Mouse (Mus musculus): ENCODE measurements around the gene Tgfbr3.

Gene Tgfbr3

GRCm38 (mm10) chr5:107210040-107210439, 79.4 kb downstream of the Tgfbr3 start:
- ATAC-seq (ENCODE audit: low TSS enrichment) = no peak

- no peak for ATAC-seq (ENCODE audit: low TSS enrichment)
Measured at GRCm38 (mm10) chr5:107207911-107208310, 81.5 kb downstream of the Tgfbr3 start.

GRCm38 (mm10) chr5:107204306-107204705, 85.1 kb downstream of the Tgfbr3 start:
- no peak for ATAC-seq (ENCODE audit: low TSS enrichment)

- ATAC-seq (ENCODE audit: low TSS enrichment) = no peak
Measured at GRCm38 (mm10) chr5:107202801-107203559, 86.4 kb downstream of the Tgfbr3 start.

- ATAC-seq (ENCODE audit: low TSS enrichment) = no peak
Measured at GRCm38 (mm10) chr5:107201509-107202182, 87.8 kb downstream of the Tgfbr3 start.

GRCm38 (mm10) chr5:107200853-107201341, 88.5 kb downstream of the Tgfbr3 start:
- ATAC-seq (ENCODE audit: low TSS enrichment) = no peak

- peak; percentile 90 for ATAC-seq (ENCODE audit: low TSS enrichment)
Measured at GRCm38 (mm10) chr5:107200221-107200635, 89.2 kb downstream of the Tgfbr3 start.

- ATAC-seq (ENCODE audit: low TSS enrichment) = no peak
Measured at GRCm38 (mm10) chr5:107195751-107196395, 93.6 kb downstream of the Tgfbr3 start.

GRCm38 (mm10) chr5:107193160-107193559, 96.3 kb downstream of the Tgfbr3 start:
- no peak for ATAC-seq (ENCODE audit: low TSS enrichment)

- no peak for ATAC-seq (ENCODE audit: low TSS enrichment)
Measured at GRCm38 (mm10) chr5:107192372-107192771, 97.1 kb downstream of the Tgfbr3 start.

GRCm38 (mm10) chr5:107188551-107188950, 100.9 kb downstream of the Tgfbr3 start:
- no peak for ATAC-seq (ENCODE audit: low TSS enrichment)

GRCm38 (mm10) chr5:107186206-107186605, 103.2 kb downstream of the Tgfbr3 start:
- ATAC-seq (ENCODE audit: low TSS enrichment) = no peak

GRCm38 (mm10) chr5:107184158-107184883, 105.1 kb downstream of the Tgfbr3 start:
- no peak for ATAC-seq (ENCODE audit: low TSS enrichment)

GRCm38 (mm10) chr5:107183537-107183936, 105.9 kb downstream of the Tgfbr3 start:
- ATAC-seq (ENCODE audit: low TSS enrichment) = no peak

GRCm38 (mm10) chr5:107182721-107183120, 106.7 kb downstream of the Tgfbr3 start:
- no peak for ATAC-seq (ENCODE audit: low TSS enrichment)

- ATAC-seq (ENCODE audit: low TSS enrichment) = no peak
Measured at GRCm38 (mm10) chr5:107181820-107182219, 107.6 kb downstream of the Tgfbr3 start.

- no peak for ATAC-seq (ENCODE audit: low TSS enrichment)
Measured at GRCm38 (mm10) chr5:107179194-107179593, 110.2 kb downstream of the Tgfbr3 start.

- ATAC-seq (ENCODE audit: low TSS enrichment) = no peak
Measured at GRCm38 (mm10) chr5:107177791-107178190, 111.6 kb downstream of the Tgfbr3 start.

GRCm38 (mm10) chr5:107177248-107177647, 112.2 kb downstream of the Tgfbr3 start:
- no peak for ATAC-seq (ENCODE audit: low TSS enrichment)

GRCm38 (mm10) chr5:107176796-107177195, 112.6 kb downstream of the Tgfbr3 start:
- no peak for ATAC-seq (ENCODE audit: low TSS enrichment)

GRCm38 (mm10) chr5:107176196-107176595, 113.2 kb downstream of the Tgfbr3 start:
- ATAC-seq (ENCODE audit: low TSS enrichment) = no peak

- no peak for ATAC-seq (ENCODE audit: low TSS enrichment)
Measured at GRCm38 (mm10) chr5:107174188-107174587, 115.2 kb downstream of the Tgfbr3 start.
